Comparison of ENCODE assay signal across 8 mouse cellular contexts in the genomic region with DNA sequence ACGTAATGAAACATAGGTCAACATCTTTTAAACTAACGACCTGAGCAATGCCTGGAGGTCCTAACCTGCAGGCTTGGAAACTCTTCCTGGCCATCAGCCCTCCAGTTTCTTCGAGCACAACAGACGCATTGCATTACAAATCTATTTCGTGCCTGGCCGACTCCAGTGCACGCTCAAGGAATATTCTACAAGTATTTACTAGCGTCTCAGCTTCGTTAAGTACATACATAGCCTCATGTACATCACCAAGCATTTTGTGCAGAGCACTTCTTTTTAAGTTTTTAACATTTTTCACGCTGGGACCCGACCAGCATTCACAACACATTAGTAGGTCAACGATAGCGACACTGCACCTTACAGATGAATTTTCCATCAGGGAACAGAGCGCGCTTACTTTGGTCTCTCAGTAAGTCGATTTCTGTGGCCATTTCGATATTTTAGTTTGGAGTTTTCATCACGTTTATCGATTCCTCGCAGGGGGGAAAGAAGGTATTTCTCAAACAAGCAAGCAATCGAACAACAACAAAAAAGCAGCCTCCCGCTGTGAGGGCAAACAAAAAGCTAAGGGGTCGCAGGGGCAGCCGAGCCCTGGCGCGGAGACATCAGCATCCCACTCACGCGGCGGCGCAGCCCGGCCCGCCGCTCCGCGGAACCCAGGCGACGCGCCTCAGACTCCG. TPM values are rescaled to one million over a fixed set of nuclear protein-coding genes. Genes with fewer than 3 reads are reported as not detected.
A peak's percentile ranks its signal among the peaks of the same experiment; 100 is the strongest.
DNase-seq lines count a peak whose midpoint lies in the region; ATAC-seq and TF ChIP-seq lines count a peak whose summit lies in the region.

No protein-coding gene starts in this region.

- under 1% methylated on average over 39 of the region's 39 CpGs for WGBS in hindbrain, postnatal 0 days

- H3K9ac ChIP-seq in hindbrain, postnatal 0 days (replicated peaks; ENCODE audit: low read length) = peak overlapping the region; percentile 65

- no peaks in the 10 kb centered on the region for H3K36me3 ChIP-seq in hindbrain, postnatal 0 days (ENCODE audit: insufficient read depth, low read length)
- no peaks in the 10 kb centered on the region for H3K36me3 ChIP-seq in myocyte (ENCODE audit: control insufficient read depth, insufficient read depth)

- intact Hi-C loops in left cerebral cortex, postnatal 4 days (cut with DNase I) = no loop called here

- H3K27me3 ChIP-seq in hindbrain, postnatal 0 days (ENCODE audit: insufficient read depth, low read length) = no peaks in the 10 kb centered on the region
- H3K27me3 ChIP-seq in myocyte (ENCODE audit: control insufficient read depth, insufficient read depth, insufficient read length) = no peaks in the 10 kb centered on the region

- no peak for TF ChIP-seq CTCF in embryonic fibroblast, embryonic 13.5 days (IDR thresholded peaks at IDR 0.05; ENCODE audit: borderline replicate concordance, insufficient read depth, low read length)
- TF ChIP-seq CTCF in hindbrain, postnatal 0 days (IDR thresholded peaks at IDR 0.05; ENCODE audit: low read depth) = no peak

- ATAC-seq in hindbrain, postnatal 0 days = no peak

- H3K4me1 ChIP-seq in embryonic fibroblast, embryonic 13.5 days (ENCODE audit: control insufficient read depth, insufficient read depth, low read length) = no peaks in the 10 kb centered on the region
- no peaks in the 10 kb centered on the region; the same call in 1 of the 2 replicates for H3K4me1 ChIP-seq in hindbrain, postnatal 0 days (ENCODE audit: insufficient read depth, low read length)

- H3K27ac ChIP-seq in embryonic fibroblast, embryonic 13.5 days (ENCODE audit: insufficient read depth, low read length) = peak overlapping the region; percentile 23; the same call in 1 of the 2 replicates
- H3K27ac ChIP-seq in hindbrain, postnatal 0 days = peak overlapping the region; percentile 93

- H3K4me2 ChIP-seq in hindbrain, postnatal 0 days (ENCODE audit: low read depth, low read length) = peak overlapping the region; percentile 92
- H3K4me2 ChIP-seq in myocyte (ENCODE audit: low read depth) = peak overlapping the region; percentile 81

- peak overlapping the region; percentile 84 for H3ac ChIP-seq in myocyte (ENCODE audit: control insufficient read depth, insufficient read length)

- peak overlapping the region; percentile 79 for H3K4me3 ChIP-seq in embryonic fibroblast, embryonic 13.5 days (ENCODE audit: insufficient read depth, low read length)
- peak overlapping the region; percentile 68 for H3K4me3 ChIP-seq in hindbrain, postnatal 0 days (ENCODE audit: low read length)
- H3K4me3 ChIP-seq in myocyte = peak overlapping the region; percentile 57

- no peaks in the 10 kb centered on the region for H3K9me3 ChIP-seq in hindbrain, postnatal 0 days (ENCODE audit: low read length)

- no peak for TF ChIP-seq POLR2A in embryonic fibroblast, embryonic 13.5 days (IDR thresholded peaks at IDR 0.05; ENCODE audit: low read depth, low read length)
- TF ChIP-seq POLR2A in myocyte (IDR thresholded peaks at IDR 0.05; ENCODE audit: insufficient read length, low read depth) = no peak

- no peaks in the 10 kb centered on the region for H3K79me2 ChIP-seq in myocyte (ENCODE audit: control insufficient read depth, insufficient read depth)

- DNase-seq in right cerebral cortex, adult 18-20 months = peak; percentile 5
- no peak for DNase-seq in right cerebral cortex, postnatal 14 days
- peak; percentile 55 for DNase-seq in R1 (ENCODE audit: low read depth, low spot score)
- DNase-seq in hindbrain, postnatal 0 days (ENCODE audit: low spot score) = peak; percentile 41
- peak; percentile 6 for DNase-seq in left cerebral cortex, postnatal 4 days
- DNase-seq in natural killer cell, adult 2 months (ENCODE audit: low spot score in 2 of 2) = no peak

TF ChIP-seq in myocyte, 11 proteins besides CTCF, POLR2A, EP300 and RAD21:
- TF ChIP-seq MYOG (IDR thresholded peaks at IDR 0.05; ENCODE audit: control insufficient read depth in 1 of 3, insufficient read depth in 1 of 3, insufficient read length in 2 of 3, low read depth in 2 of 3) (no peak), E2F4 (IDR thresholded peaks at IDR 0.05; ENCODE audit: insufficient read depth) (no peak), SRF (IDR thresholded peaks at IDR 0.05; ENCODE audit: control insufficient read depth, insufficient read length, low read depth) (no peak), REST (IDR thresholded peaks at IDR 0.05; ENCODE audit: insufficient read depth, insufficient read length) (no peak), CEBPB (IDR thresholded peaks at IDR 0.05; ENCODE audit: insufficient read depth, poor library complexity, severe bottlenecking) (no peak), MYOD1 (IDR thresholded peaks at IDR 0.05; ENCODE audit: control insufficient read depth in 1 of 3, insufficient read length in 2 of 3, low read depth in 2 of 3) (no peak), TCF12 (IDR thresholded peaks at IDR 0.05; ENCODE audit: insufficient read depth, poor library complexity, severe bottlenecking) (no peak), TCF3 (IDR thresholded peaks at IDR 0.05; ENCODE audit: insufficient read length, low read depth) (no peak), POLR2AphosphoS2 (IDR thresholded peaks at IDR 0.05; ENCODE audit: insufficient read length, low read depth) (no peak), MAX (IDR thresholded peaks at IDR 0.05; ENCODE audit: low read depth) (no peak), USF1 (IDR thresholded peaks at IDR 0.05; ENCODE audit: low read depth) (no peak)

RNA-seq across cellular contexts. Expression of a gene that starts 0.6 kb away (rescaled TPM):
- polyA plus RNA-seq in embryonic fibroblast, embryonic 13.5 days (2011; ENCODE audit: insufficient read length, low read depth, missing spikeins) = 10.2 and 14.6 TPM in 2 replicates
- total RNA-seq in hindbrain, postnatal 0 days (2014; rRNA removed) = 10.0 and 18.2 TPM in 2 replicates
- 15.9 and 19.1 TPM in 2 replicates for polyA plus RNA-seq in hindbrain, postnatal 0 days (2015; fragmentation: Nextera tagmentation; extraction: Ambion mirVana)
- 10 to 100 TPM; 18.7 to 20.4 TPM for total RNA-seq in left cerebral cortex, postnatal 4 days (2021)
- 1.6 TPM for polyA plus RNA-seq in myocyte (2012; fragmentation: generic; extraction: Trizol)

RNA-seq across cellular contexts. Expression of a gene that starts 0.7 kb away (rescaled TPM):
- 5.3 and 8.5 TPM in 2 replicates for polyA plus RNA-seq in embryonic fibroblast, embryonic 13.5 days (2011; ENCODE audit: insufficient read length, low read depth, missing spikeins)
- 2.9 and 4.7 TPM in 2 replicates for total RNA-seq in hindbrain, postnatal 0 days (2014; rRNA removed)
- 11.1 and 12.9 TPM in 2 replicates for polyA plus RNA-seq in hindbrain, postnatal 0 days (2015; fragmentation: Nextera tagmentation; extraction: Ambion mirVana)
- 1 to 10 TPM; 4.6 to 5.8 TPM for total RNA-seq in left cerebral cortex, postnatal 4 days (2021)
- polyA plus RNA-seq in myocyte (2012; fragmentation: generic; extraction: Trizol) = 0.58 TPM

Comparison
In these comparisons a context has a peak if more than half of its experiments do, and no peak if none do; other contexts are left out.
1. DNase-seq: peak in right cerebral cortex, adult 18-20 months (single experiment), R1 (single experiment), hindbrain, postnatal 0 days (single experiment) and left cerebral cortex, postnatal 4 days (single experiment); none in right cerebral cortex, postnatal 14 days (single experiment) and natural killer cell, adult 2 months (0 of 2).
2. Peak in every context shown above with its lines, with median percentiles within 50 percentile points of each other: H3K4me3 ChIP-seq.